Mouse (Mus musculus) midbrain, embryonic 14.5 days (tissue): ENCODE results near the gene Pip4k2b. TPM values are rescaled to one million over a fixed set of nuclear protein-coding genes. Genes with fewer than 3 reads are reported as not detected.

Source experiments
- microRNA-seq: library from miRNA; unstranded; fragments of <30 nt; microRNA quantifications from one replicate; pipeline ENCODE4, GENCODE M21; 2016
- polyA plus RNA-seq: library from polyadenylated mRNA; unstranded; fragments of >200 nt; fragmentation: Nextera tagmentation; extraction: Ambion mirVana; gene quantifications from 2 replicates; pipeline ENCODE4 v1.2.1, GENCODE M21; 2014

Gene Pip4k2b
- polyA plus RNA-seq, 1 experiment from 2014 or later, result 4.8 TPM

Small RNAs within 50 kb of the gene (microRNA-seq; reads per million reads assigned to microRNA genes)
- 0.59 reads per million for gene Mir6927
- gene Mir8102, result not detected

Other genes with a start within 250 kb of the Pip4k2b start
- 0.51 TPM in 1 of 2 replicates, not detected in the other for gene 4933428G20Rik, start 244.4 kb downstream of the Pip4k2b start, polyA plus RNA-seq
- 9.6 and 15.1 TPM in 2 replicates for gene Srcin1, start 168.5 kb downstream of the Pip4k2b start, polyA plus RNA-seq
- 1.9 and 2.8 TPM in 2 replicates for gene Epop, start 115.0 kb downstream of the Pip4k2b start, polyA plus RNA-seq
- gene Mllt6, start 81.3 kb downstream of the Pip4k2b start, polyA plus RNA-seq, result 6.2 and 9.0 TPM in 2 replicates
- 17.4 and 21.8 TPM in 2 replicates for gene Cisd3, start 58.9 kb downstream of the Pip4k2b start, polyA plus RNA-seq
- gene Pcgf2, start 44.2 kb downstream of the Pip4k2b start, polyA plus RNA-seq, result 25.5 and 31.2 TPM in 2 replicates
- gene Psmb3, start 41.3 kb downstream of the Pip4k2b start, polyA plus RNA-seq, result 456 and 503 TPM in 2 replicates
- gene Cwc25, start 21.9 kb upstream of the Pip4k2b start, polyA plus RNA-seq, result 10.9 and 13.2 TPM in 2 replicates
- gene 1700001P01Rik, start 31.2 kb upstream of the Pip4k2b start, polyA plus RNA-seq, result not detected in 2 replicates
- gene Rpl23, start 37.7 kb upstream of the Pip4k2b start, polyA plus RNA-seq, result 363 and 413 TPM in 2 replicates
- gene Lasp1, start 54.3 kb upstream of the Pip4k2b start, polyA plus RNA-seq, result 114 and 138 TPM in 2 replicates
- gene B230217C12Rik, start 96.1 kb upstream of the Pip4k2b start, polyA plus RNA-seq, result 32.4 and 36.5 TPM in 2 replicates
- 0.62 and 0.67 TPM in 2 replicates for gene Fbxo47, start 139.4 kb upstream of the Pip4k2b start, polyA plus RNA-seq
- gene Plxdc1, start 241.7 kb upstream of the Pip4k2b start, polyA plus RNA-seq, result 0.96 and 1.2 TPM in 2 replicates